Mouse (Mus musculus): ENCODE measurements at regions not wholly inside any gene's neighbourhood (a gene's known extent, or its start where the extent isn't known, plus 50 kb on each side); places are given as distances from the start of the nearest gene placed in this dataset.
"Not testable (repeated sequence)": the region's sequence is repeated elsewhere in the genome, so short reads cannot be mapped to it uniquely, and the experiment has no call there.

GRCm38 (mm10) chr17:91466822-91467221, 374.0 kb upstream of the Nrxn1 start:
- DNase-seq, result no peak

GRCm38 (mm10) chr17:91451711-91452110, 358.8 kb upstream of the Nrxn1 start:
- DNase-seq, result no peak

- DNase-seq, result not testable (repeated sequence)
Measured at GRCm38 (mm10) chr17:91431780-91432720, 339.2 kb upstream of the Nrxn1 start.

GRCm38 (mm10) chr17:91430351-91430750, 337.5 kb upstream of the Nrxn1 start:
- no peak for DNase-seq

GRCm38 (mm10) chr17:91425120-91425519, 332.2 kb upstream of the Nrxn1 start:
- no peak for DNase-seq

GRCm38 (mm10) chr17:91418582-91418981, 325.7 kb upstream of the Nrxn1 start:
- no peak for DNase-seq

- DNase-seq, result no peak
Measured at GRCm38 (mm10) chr17:91390969-91391764, 298.3 kb upstream of the Nrxn1 start.

- peak; percentile 87 for DNase-seq
Measured at GRCm38 (mm10) chr17:91389937-91390623, 297.2 kb upstream of the Nrxn1 start.

- DNase-seq, result no peak
Measured at GRCm38 (mm10) chr17:91388521-91388920, 295.6 kb upstream of the Nrxn1 start.

GRCm38 (mm10) chr17:91388039-91388438, 295.2 kb upstream of the Nrxn1 start:
- no peak for DNase-seq

- no peak for DNase-seq
Measured at GRCm38 (mm10) chr17:91385949-91386348, 293.1 kb upstream of the Nrxn1 start.

- DNase-seq, result no peak
Measured at GRCm38 (mm10) chr17:91368156-91368555, 275.3 kb upstream of the Nrxn1 start.

- no peak for DNase-seq
Measured at GRCm38 (mm10) chr17:91361261-91361660, 268.4 kb upstream of the Nrxn1 start.

GRCm38 (mm10) chr17:91352107-91352506, 259.2 kb upstream of the Nrxn1 start:
- no peak for DNase-seq

- DNase-seq, result no peak
Measured at GRCm38 (mm10) chr17:91336882-91337281, 244.0 kb upstream of the Nrxn1 start.

- no peak for DNase-seq
Measured at GRCm38 (mm10) chr17:91333790-91334189, 240.9 kb upstream of the Nrxn1 start.

GRCm38 (mm10) chr17:91333202-91333601, 240.3 kb upstream of the Nrxn1 start:
- DNase-seq, result no peak

- DNase-seq, result peak; percentile 9
Measured at GRCm38 (mm10) chr17:91324377-91324776, 231.5 kb upstream of the Nrxn1 start.

- DNase-seq, result no peak
Measured at GRCm38 (mm10) chr17:91286875-91287274, 194.0 kb upstream of the Nrxn1 start.

- no peak for DNase-seq
Measured at GRCm38 (mm10) chr17:91274378-91274777, 181.5 kb upstream of the Nrxn1 start.

- no peak for DNase-seq
Measured at GRCm38 (mm10) chr17:91238719-91239118, 145.8 kb upstream of the Nrxn1 start.

- DNase-seq, result peak; percentile 62
Measured at GRCm38 (mm10) chr17:91236653-91237052, 143.8 kb upstream of the Nrxn1 start.

GRCm38 (mm10) chr17:91226378-91226777, 133.5 kb upstream of the Nrxn1 start:
- no peak for DNase-seq

Data from heart, adult 11 months (tissue).